Mouse (Mus musculus) erythroblast, embryonic 14.5 days (primary cell): ENCODE measurements around the gene Aff3.

Experiments used
- GATA1 ChIP-seq: IDR thresholded peaks from 2 replicates; pipeline ENCODE4 v1.6.1; 2012; ENCODE audit warnings: low read length, inconsistent platforms, mixed read lengths
- TAL1 ChIP-seq: IDR thresholded peaks from 3 replicates; pipeline ENCODE4 v1.6.1; 2012; ENCODE audit warnings: low read length, inconsistent platforms, mixed read lengths

DNA sequence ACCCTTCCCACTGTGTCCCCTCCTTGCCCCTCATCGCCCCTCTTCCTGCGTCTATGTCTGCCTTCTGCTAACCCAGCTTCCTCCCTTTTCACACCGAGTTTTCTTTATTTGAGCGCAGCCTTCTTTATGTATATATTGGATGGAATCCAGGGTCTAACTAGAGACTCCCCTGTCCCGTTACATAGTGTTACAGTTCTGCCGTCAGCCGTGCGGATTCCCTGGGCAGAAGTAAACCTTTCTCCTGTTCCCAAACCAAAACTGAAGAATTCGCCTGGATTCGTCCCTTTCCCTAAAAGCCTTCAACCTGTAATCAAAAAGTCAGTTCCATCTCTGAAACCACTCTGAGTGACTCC lies 2.0 kb upstream of the Aff3 start:
- TF ChIP-seq TAL1 (no peak), GATA1 (no peak)
